Mouse (Mus musculus) liver, adult 2 months (tissue): ENCODE data around the gene Tm9sf3. TPM values are rescaled to one million over a fixed set of nuclear protein-coding genes. Genes with fewer than 3 reads are reported as not detected.

ENCODE experiments used
- DNase-seq: peaks from one replicate; pipeline ENCODE4 v3.0.0-alpha.2; 2011; ENCODE audit warnings: low read depth, low spot score; ENCODE audit errors: extremely low read depth
- H3K27ac ChIP-seq: fragments of 200-500 bp; replicated peaks from 2 replicates; pipeline ENCODE4 v1.5.1; 2012; ENCODE audit warnings: low read depth, mild to moderate bottlenecking, control low read depth, inconsistent platforms, low read length; ENCODE audit not compliant: insufficient read depth
- H3K27me3 ChIP-seq: fragments of 200-500 bp; 2 replicates; pipeline ENCODE4 v1.6.1; 2012; ENCODE audit warnings: mild to moderate bottlenecking, moderate library complexity, low read length, inconsistent platforms; ENCODE audit not compliant: control insufficient read depth, insufficient read depth
- H3K36me3 ChIP-seq: fragments of 200-500 bp; 2 replicates; pipeline ENCODE4 v1.6.1; 2012; ENCODE audit warnings: low read length, inconsistent platforms; ENCODE audit not compliant: control insufficient read depth, insufficient read depth
- H3K4me1 ChIP-seq: fragments of 200-500 bp; 2 replicates; pipeline ENCODE4 v1.6.1; 2011; ENCODE audit warnings: low read length; ENCODE audit not compliant: control insufficient read depth, insufficient read depth
- H3K4me3 ChIP-seq: fragments of 200-500 bp; 2 replicates; pipeline ENCODE4 v1.5.1; 2011; ENCODE audit warnings: low read depth, mild to moderate bottlenecking, control low read depth, low read length, moderate library complexity; ENCODE audit not compliant: insufficient read depth
- H3K79me2 ChIP-seq: fragments of 200-500 bp; 2 replicates; pipeline ENCODE4 v1.6.1; 2012; ENCODE audit warnings: inconsistent platforms, mild to moderate bottlenecking, low read length, moderate library complexity; ENCODE audit not compliant: control insufficient read depth, insufficient read depth
- H3K9ac ChIP-seq: fragments of 200-500 bp; 2 replicates; pipeline ENCODE4 v1.6.1; 2012; ENCODE audit warnings: low read depth, mild to moderate bottlenecking, control low read depth, inconsistent platforms, low read length
- CTCF ChIP-seq: fragments of 200-500 bp; IDR thresholded peaks from 2 replicates; pipeline ENCODE4 v1.5.1; 2011; ENCODE audit warnings: low read depth, low read length, control low read depth
- POLR2A ChIP-seq: fragments of 200-500 bp; IDR thresholded peaks from 2 replicates; pipeline ENCODE4 v1.6.1; 2011; ENCODE audit warnings: low read length, control low read depth; ENCODE audit not compliant: insufficient read depth; ENCODE audit errors: extremely low read depth
- WGBS: fragments of 180-500 bp; shearing (Covaris S2); methylation state at CpG from one replicate; pipeline ENCODE4 v1.1.7; 2018; 5-methylcytosine and 5-hydroxymethylcytosine counted together
- polyA plus RNA-seq: library from polyadenylated mRNA; depleted of rRNA; stranded (reverse); fragments of >200 nt; gene quantifications from 2 replicates; pipeline ENCODE4 v1.2.3, GENCODE M21; 2012
- total RNA-seq: library from RNA; depleted of rRNA; stranded (reverse); fragments of >200 nt; gene quantifications from 2 replicates; pipeline ENCODE4 v1.2.3, GENCODE M21; 2014

The Tm9sf3 gene
- total and polyA plus RNA-seq, 2 experiments, result 41.7 to 141 TPM

DNA sequence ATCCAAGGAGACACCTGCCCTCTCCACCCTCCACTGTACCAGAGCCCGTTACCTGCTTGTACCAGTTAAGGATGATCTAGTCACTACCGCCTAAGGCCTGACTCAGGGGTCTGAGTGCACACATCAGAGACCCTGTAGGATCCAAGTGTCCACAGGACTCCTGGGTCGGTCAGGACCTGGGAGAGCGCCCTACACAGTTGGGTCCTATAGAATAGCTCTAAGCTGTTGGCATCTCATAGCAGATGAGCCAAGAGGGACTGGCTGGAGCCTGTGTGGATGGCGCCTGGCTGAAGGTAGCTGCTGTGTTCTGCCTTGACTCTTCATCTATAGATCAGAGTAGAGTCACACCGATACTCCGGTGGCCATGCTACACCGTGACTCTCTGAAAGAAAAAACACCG lies 72.1 kb downstream of the Tm9sf3 start:
- no peak for DNase-seq
- Histone ChIP-seq H3K9ac (no peak overlapping the region), H3K79me2 (no peaks in the 10 kb centered on the region), H3K27me3 (no peaks in the 10 kb centered on the region; the same call in 1 of the 2 replicates), H3K4me1 (no peaks in the 10 kb centered on the region), H3K36me3 (no peaks in the 10 kb centered on the region), H3K4me3 (no peak overlapping the region), H3K27ac (no peak overlapping the region)
- 78% methylated on average over 9 of the region's 9 CpGs for WGBS
- TF ChIP-seq CTCF (no peak), POLR2A (no peak)

DNA sequence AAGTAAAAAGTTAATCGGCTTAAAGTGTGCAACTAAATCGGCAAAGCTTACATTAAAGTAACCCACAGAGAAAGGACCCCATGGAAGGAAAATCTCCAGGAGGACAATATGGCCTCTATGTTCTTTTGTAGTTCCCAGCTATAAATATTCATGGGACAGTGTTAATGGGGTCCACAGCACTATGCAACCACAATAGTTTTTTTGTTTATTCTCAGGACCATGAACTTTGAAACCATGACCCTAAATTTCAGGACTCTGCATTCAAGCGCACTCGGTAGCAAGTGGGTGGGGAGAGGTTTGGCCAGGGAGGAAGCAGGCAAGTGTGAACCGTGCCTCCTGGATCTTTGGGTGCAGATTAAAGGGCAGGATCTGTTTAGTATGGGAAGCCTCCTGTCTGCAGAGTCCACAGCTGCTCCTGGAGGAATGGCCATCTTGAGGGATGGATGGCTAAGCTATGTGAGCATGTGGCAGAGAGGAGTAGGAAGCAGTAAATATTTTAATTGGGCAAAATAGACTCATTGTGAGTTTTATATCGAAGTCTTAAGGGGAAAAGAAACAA lies 72.8 kb downstream of the Tm9sf3 start:
- no peak for DNase-seq
- Histone ChIP-seq H3K27me3 (no peaks in the 10 kb centered on the region; the same call in 1 of the 2 replicates), H3K27ac (no peak overlapping the region), H3K36me3 (no peaks in the 10 kb centered on the region), H3K4me3 (no peak overlapping the region), H3K79me2 (no peaks in the 10 kb centered on the region), H3K4me1 (no peaks in the 10 kb centered on the region), H3K9ac (no peak overlapping the region)
- TF ChIP-seq POLR2A (no peak), CTCF (no peak)
- 66% methylated on average over 6 of the region's 6 CpGs for WGBS

DNA sequence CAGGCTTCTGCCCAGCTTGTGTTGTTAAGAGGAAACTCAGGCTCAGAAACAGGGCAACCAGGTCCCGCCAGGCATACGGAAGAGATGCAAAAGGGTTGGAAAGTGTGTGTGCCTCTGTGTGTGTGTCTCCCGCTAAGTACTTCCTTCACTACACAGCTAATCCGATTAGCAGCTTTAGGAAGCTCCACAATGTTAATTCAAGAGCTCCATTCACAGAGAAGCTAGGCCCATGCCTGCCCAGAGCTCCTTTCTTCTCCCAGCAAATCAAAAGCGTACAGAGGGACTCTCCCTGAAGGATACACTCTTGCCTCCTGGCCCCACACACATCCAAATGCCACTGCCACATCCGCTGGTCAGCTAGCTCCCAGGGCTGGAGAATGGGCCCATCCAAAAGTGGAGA lies 86.5 kb downstream of the Tm9sf3 start:
- Histone ChIP-seq H3K4me1 (no peaks in the 10 kb centered on the region), H3K27me3 (no peaks in the 10 kb centered on the region; the same call in 1 of the 2 replicates), H3K79me2 (no peaks in the 10 kb centered on the region), H3K4me3 (no peak overlapping the region), H3K36me3 (no peaks in the 10 kb centered on the region), H3K9ac (no peak overlapping the region), H3K27ac (no peak overlapping the region)
- TF ChIP-seq POLR2A, result no peak
- no peak for TF ChIP-seq CTCF
- WGBS, result 35% methylated on average over 6 of the region's 6 CpGs
- DNase-seq, result no peak

DNA sequence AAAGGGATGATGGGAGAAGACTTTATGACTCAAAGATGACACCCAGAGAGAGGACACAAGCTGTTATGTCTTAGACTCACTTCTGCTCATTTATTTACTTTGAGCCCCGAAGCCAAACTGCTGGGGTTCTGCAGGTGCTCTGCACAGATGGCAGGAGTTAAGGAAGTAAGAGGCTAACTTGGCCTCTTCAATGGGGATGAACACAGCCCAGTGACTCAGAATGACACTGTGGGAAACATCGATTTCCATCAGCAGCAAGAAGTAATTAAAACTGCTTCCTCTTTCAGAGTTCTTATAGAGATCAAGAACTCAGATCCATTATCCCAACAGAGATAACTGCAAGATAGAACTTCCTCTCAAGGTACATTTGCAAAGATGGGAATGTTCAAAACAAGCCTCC lies 86.9 kb downstream of the Tm9sf3 start:
- TF ChIP-seq CTCF (no peak), POLR2A (no peak)
- WGBS, result 65% methylated on average over 2 of the region's 2 CpGs

DNA sequence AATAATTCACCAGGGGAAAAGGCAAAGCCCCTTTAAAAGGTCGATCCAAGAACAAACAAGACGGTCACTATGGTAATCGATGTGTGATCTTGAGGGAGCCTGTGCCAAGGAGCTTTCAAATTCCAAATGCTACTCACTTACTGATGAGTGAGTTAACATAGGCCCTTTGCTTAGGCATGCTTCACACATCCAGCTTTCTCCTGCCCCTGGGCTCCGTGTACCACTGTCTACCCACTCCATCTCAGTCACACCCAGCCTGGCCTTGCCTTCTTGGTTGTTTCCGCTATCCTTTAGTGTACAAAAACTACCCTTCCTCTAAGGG lies 97.9 kb downstream of the Tm9sf3 start:
- TF ChIP-seq CTCF, result no peak
- TF ChIP-seq POLR2A, result no peak
- no peaks in the 10 kb centered on the region for H3K79me2 ChIP-seq
- no peak overlapping the region for H3K4me3 ChIP-seq
- no peak overlapping the region for H3K27ac ChIP-seq
- peaks cover 3% of the 10 kb centered on the region; the same call in 1 of the 2 replicates for H3K27me3 ChIP-seq
- no peaks in the 10 kb centered on the region for H3K36me3 ChIP-seq
- H3K9ac ChIP-seq, result no peak overlapping the region
- WGBS, result 77% methylated on average over 5 of the region's 5 CpGs
- DNase-seq, result no peak
- no peaks in the 10 kb centered on the region for H3K4me1 ChIP-seq

More for the DNA sequence above, 86.9 kb downstream of the Tm9sf3 start:
- no peaks in the 10 kb centered on the region for H3K79me2 ChIP-seq
- no peak for DNase-seq
- no peak overlapping the region for H3K4me3 ChIP-seq
- no peaks in the 10 kb centered on the region for H3K4me1 ChIP-seq
- H3K27ac ChIP-seq, result no peak overlapping the region
- no peaks in the 10 kb centered on the region for H3K36me3 ChIP-seq
- H3K27me3 ChIP-seq, result no peaks in the 10 kb centered on the region; the same call in 1 of the 2 replicates
- H3K9ac ChIP-seq, result no peak overlapping the region

DNA sequence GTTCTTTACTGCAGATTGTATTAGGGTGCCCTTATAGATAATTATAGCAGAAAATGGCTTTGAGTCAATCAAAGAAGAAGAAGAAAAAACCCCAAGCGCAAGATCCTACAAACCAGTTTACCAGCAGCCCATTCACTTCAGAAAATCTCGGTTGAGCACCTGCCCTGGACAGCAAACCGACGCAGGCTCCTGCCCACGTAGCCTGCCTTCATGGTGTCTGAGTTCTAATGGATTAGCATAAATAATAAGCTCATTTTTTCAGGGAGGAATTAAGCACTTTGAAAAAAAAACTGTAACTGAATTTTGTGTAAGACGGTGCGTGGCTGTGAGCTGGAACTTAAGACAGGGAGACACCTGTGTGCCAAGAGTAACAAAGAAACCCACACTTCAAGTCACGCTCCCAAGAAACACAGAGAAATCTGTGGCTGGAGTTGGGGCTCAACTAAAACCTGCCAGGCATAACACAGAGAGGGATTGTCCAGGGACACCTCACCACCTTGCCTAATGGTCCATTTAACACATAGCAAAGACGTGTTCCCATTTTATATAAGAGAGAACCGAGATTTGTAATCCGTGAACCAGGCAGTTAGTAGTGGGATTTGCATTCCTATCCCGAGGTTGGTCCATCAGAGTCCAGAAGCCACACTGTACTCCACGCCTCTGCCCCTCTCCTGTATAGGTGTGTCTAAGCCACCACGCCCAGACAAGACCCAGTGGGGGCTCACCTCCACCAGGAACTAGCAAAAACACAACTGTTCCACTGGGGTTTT lies 98.5 kb downstream of the Tm9sf3 start:
- Histone ChIP-seq H3K27me3 (peaks cover 3% of the 10 kb centered on the region; the same call in 1 of the 2 replicates), H3K9ac (no peak overlapping the region), H3K4me3 (no peak overlapping the region), H3K27ac (no peak overlapping the region), H3K4me1 (no peaks in the 10 kb centered on the region), H3K36me3 (no peaks in the 10 kb centered on the region), H3K79me2 (no peaks in the 10 kb centered on the region)
- WGBS, result 77% methylated on average over 14 of the region's 14 CpGs
- no peak for TF ChIP-seq CTCF
- no peak for TF ChIP-seq POLR2A
- no peak for DNase-seq
